Mouse (Mus musculus): ENCODE measurements at regions not wholly inside any gene's neighbourhood (a gene's known extent, or its start where the extent isn't known, plus 50 kb on each side); places are given as distances from the start of the nearest gene placed in this dataset.

- TF ChIP-seq GATA1 (IDR thresholded peaks at IDR 0.05; ENCODE audit: low read length) = no peak
Measured at GRCm38 (mm10) chr2:78170162-78170747, 224.1 kb upstream of the Cwc22 start.

GRCm38 (mm10) chr2:78165429-78165828 lies 219.3 kb upstream of the Cwc22 start:
- no peak for TF ChIP-seq GATA1 (IDR thresholded peaks at IDR 0.05; ENCODE audit: low read length)

- TF ChIP-seq GATA1 (IDR thresholded peaks at IDR 0.05; ENCODE audit: low read length) = no peak
Measured at GRCm38 (mm10) chr2:78159877-78160485, 213.8 kb upstream of the Cwc22 start.

- no peak for TF ChIP-seq GATA1 (IDR thresholded peaks at IDR 0.05; ENCODE audit: low read length)
Measured at GRCm38 (mm10) chr2:78110335-78110734, 164.2 kb upstream of the Cwc22 start.

GRCm38 (mm10) chr2:78095536-78095935 lies 149.4 kb upstream of the Cwc22 start:
- TF ChIP-seq GATA1 (IDR thresholded peaks at IDR 0.05; ENCODE audit: low read length) = no peak

GRCm38 (mm10) chr2:78094921-78095320 lies 148.7 kb upstream of the Cwc22 start:
- TF ChIP-seq GATA1 (IDR thresholded peaks at IDR 0.05; ENCODE audit: low read length) = no peak

- no peak for TF ChIP-seq GATA1 (IDR thresholded peaks at IDR 0.05; ENCODE audit: low read length)
Measured at GRCm38 (mm10) chr2:78064321-78065037, 118.3 kb upstream of the Cwc22 start.

GRCm38 (mm10) chr2:78059801-78060416 lies 113.7 kb upstream of the Cwc22 start:
- no peak for TF ChIP-seq GATA1 (IDR thresholded peaks at IDR 0.05; ENCODE audit: low read length)

GRCm38 (mm10) chr2:78058988-78059387 lies 112.8 kb upstream of the Cwc22 start:
- no peak for TF ChIP-seq GATA1 (IDR thresholded peaks at IDR 0.05; ENCODE audit: low read length)

GRCm38 (mm10) chr2:78053910-78054309 lies 107.7 kb upstream of the Cwc22 start:
- no peak for TF ChIP-seq GATA1 (IDR thresholded peaks at IDR 0.05; ENCODE audit: low read length)

- TF ChIP-seq GATA1 (IDR thresholded peaks at IDR 0.05; ENCODE audit: low read length) = no peak
Measured at GRCm38 (mm10) chr2:78050542-78050941, 104.4 kb upstream of the Cwc22 start.

- TF ChIP-seq GATA1 (IDR thresholded peaks at IDR 0.05; ENCODE audit: low read length) = no peak
Measured at GRCm38 (mm10) chr2:78049248-78049874, 103.2 kb upstream of the Cwc22 start.

GRCm38 (mm10) chr2:78048706-78049055 lies 102.5 kb upstream of the Cwc22 start:
- no peak for TF ChIP-seq GATA1 (IDR thresholded peaks at IDR 0.05; ENCODE audit: low read length)

GRCm38 (mm10) chr2:78048030-78048705 lies 102.0 kb upstream of the Cwc22 start:
- TF ChIP-seq GATA1 (IDR thresholded peaks at IDR 0.05; ENCODE audit: low read length) = no peak

GRCm38 (mm10) chr2:78027319-78027718 lies 81.1 kb upstream of the Cwc22 start:
- TF ChIP-seq GATA1 (IDR thresholded peaks at IDR 0.05; ENCODE audit: low read length) = no peak

Data from G1E-ER4 (cell line).